Mouse (Mus musculus) liver, postnatal 0 days (tissue): ENCODE measurements around the gene St3gal5.

ENCODE experiments used
- CTCF ChIP-seq: sonication (generic); IDR thresholded peaks from 2 replicates; pipeline ENCODE4 v1.5.1; 2016; ENCODE audit warnings: antibody characterized with exemption, low read depth
- EP300 ChIP-seq: IDR thresholded peaks from 2 replicates; pipeline ENCODE4 v1.6.1; 2016; ENCODE audit warnings: antibody characterized with exemption, low read depth, mild to moderate bottlenecking

DNA sequence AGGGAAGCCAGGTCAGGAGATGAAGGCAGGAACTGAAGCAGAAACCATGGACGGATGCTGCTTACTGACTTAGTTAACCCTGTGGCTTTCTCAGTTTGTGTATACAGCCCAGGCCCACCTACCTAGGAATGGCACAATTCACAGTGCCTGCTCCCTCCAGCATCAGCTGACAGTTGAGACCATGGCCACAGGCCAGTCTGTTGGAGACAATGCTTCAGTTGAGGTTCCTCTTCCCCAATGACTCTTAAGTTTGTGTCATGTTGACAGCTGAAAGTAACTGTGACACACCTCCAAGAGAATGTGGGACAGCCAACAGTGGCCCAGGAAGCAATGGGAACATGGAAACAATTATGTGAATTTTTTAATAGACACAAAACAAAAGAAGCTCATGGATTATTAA lies 22.5 kb downstream of the St3gal5 start:
- TF ChIP-seq CTCF, result no peak
- TF ChIP-seq EP300, result no peak
